Mouse (Mus musculus) adrenal gland, adult 8-10 months (tissue): ENCODE results near the gene Tcerg1l. TPM values are rescaled to one million over a fixed set of nuclear protein-coding genes. Genes with fewer than 3 reads are reported as not detected.
A peak's percentile ranks its signal among the peaks of the same experiment; 100 is the strongest.

ENCODE experiments used
- DNase-seq: peaks from one replicate; pipeline ENCODE4 v3.0.0; 2022
- total RNA-seq, 4 experiments: library from RNA; stranded (reverse); gene quantifications; 2 replicates each; pipeline ENCODE4 v1.2.4; 2022

Tcerg1l gene
- total RNA-seq, 4 experiments from 2014 or later: 0.18 to 0.22 TPM; not detected in 2

DNA sequence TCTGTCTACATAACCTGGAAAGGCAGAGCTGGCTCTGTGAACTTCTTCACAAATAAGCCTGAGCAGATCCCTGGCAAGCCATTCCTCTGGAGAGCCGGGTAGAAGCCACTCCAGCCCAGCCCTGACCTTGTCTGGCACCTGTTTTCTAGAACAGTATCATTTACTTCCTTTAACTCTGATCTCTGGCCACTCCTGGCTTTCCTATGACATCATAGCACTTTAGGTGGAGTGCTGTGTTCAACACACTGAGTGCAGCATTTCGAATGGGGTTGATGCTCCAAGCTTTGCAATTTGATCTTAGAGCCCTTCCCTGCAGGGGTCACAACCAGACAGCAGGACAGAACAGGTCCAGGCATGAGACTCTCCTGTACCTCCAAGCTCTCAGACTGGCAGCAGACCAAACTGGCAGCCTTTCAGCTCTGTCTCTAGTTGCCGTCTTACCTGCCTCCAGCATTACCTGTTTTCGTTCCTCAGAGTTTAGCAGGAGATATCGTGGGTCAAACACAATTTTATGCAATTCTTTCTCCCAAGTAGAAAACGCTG, 179.9 kb downstream of the Tcerg1l start:
- DNase-seq: no peak

DNA sequence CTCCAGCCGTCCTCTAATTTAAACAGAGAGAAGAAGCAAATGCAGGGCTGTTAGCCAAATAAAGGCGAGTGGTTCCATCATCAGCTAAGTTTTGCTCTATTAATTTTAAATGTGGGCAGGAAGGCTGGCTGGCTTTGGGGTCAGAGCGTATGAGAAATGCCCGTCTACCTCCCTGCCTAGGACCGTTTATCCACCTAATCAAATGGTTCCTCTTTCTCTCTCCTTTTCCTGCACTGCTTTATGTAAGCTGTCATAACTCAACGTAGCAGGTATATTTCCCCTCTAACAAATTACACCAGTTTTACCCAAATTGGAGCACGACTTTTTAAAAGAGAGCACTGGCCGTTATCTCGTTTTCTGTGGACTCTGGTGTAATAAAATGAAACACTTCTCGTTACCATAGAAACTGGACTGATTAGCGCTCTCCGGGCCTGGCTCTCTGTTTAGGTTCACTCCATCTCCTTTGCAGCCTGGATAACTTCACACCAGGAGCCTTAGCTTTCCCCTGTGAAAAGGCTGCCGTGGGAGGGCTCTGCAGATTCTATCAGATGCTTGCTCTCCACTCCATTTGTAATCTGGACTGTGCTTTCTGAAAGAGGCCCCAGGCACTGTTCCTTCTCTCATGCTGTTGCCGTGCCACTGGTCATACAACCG, 182.2 kb downstream of the Tcerg1l start:
- DNase-seq: peak; percentile 5

DNA sequence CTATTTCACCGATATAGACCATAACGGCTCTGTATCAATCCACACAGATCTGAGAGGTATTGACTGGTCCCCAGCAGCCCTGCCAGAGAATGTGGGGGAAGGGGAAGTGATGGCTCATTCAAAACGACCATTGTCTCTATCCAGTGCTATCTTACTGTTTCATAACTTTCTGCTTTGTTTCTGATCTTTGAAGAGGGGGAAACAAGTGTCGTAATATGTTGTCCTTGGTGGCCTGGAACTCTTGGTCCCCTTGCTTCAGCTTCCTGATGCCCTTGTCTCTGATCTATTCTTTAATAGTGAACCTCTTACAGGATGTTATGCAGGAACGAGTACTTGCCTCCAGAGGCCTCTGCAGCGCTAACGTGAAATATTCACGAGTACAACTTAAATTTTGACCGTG, 182.8 kb downstream of the Tcerg1l start:
- DNase-seq: no peak

- no peak for DNase-seq
These were observed 187.8 kb downstream of the Tcerg1l start for GRCm38 (mm10) chr7:138209769-138210168.

DNA sequence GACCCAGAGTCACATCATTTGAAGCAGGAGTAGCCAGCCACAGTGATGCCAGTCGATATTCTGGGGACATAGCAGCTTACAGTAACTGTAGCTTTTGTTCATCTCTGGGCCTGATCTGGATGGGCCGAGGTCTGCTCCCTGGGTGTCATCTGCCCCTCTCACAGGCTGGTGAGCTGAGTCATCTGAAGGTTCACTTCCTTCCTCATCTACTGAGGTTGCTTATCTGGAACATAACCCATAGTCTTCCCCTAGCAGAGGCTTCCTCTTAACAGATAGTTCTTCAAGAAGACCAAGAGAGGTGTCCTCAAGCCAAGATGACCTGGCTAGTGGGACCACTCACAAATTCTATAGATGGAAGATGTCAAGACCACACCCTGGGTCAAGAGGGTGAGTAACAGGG, 192.4 kb downstream of the Tcerg1l start:
- DNase-seq: no peak

GRCm38 (mm10) chr7:138202162-138202832, 195.2 kb downstream of the Tcerg1l start:
- no peak for DNase-seq

DNA sequence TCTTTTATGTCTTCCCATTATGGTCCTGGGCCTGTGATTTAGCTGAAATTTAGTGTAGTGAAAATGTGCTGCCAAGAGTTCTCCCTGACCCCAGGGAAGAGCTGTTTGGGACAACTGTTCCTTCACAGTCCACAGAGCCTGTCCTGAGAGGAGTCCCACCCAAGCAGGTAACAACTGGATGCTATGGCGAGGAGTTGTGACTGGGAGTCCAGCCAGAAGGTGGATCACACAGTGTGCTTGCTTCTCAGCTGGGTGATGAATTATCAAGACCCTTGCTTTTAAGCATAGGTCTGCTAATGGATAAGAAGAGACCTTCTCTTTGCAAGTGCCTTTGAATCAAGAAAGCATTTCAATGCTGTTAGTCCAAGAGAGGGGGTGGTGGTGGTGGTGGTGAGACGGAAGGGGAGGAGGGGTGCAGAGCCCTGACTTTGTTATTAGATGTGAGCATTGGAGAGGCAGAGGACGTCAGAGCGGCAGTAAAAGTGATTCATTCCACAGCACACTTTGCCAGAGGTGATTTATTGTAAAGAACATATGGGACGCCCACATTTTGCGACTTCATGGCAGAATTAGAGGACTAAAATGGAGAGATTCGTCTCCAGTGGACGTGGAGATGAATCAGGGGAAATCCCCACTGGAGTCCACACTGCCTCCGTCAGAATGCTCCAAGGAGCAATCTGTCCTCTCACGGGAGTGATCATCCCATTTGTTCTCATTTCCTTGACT, 198.0 kb downstream of the Tcerg1l start:
- DNase-seq: no peak

DNA sequence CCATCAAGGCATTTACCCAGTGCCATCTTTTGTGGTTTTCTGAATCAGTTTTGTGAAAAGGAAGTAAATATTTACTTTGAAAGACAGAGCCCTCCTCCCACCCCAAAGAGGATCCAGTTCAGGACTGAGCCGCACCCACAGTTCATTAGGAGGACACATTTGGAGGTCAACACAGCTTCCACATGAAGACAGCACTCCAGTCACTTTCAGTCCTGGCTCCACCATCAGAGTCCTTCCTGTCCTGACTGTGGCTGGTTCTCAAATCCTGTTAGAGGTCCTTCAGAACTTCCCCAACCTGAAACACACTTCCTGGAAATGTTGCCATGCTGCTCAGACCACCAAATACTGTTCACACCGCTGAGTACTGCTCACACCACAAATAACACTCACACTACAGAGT, 201.4 kb downstream of the Tcerg1l start:
- no peak for DNase-seq

- no peak for DNase-seq
These were observed 213.3 kb downstream of the Tcerg1l start for GRCm38 (mm10) chr7:138184197-138184596.

DNA sequence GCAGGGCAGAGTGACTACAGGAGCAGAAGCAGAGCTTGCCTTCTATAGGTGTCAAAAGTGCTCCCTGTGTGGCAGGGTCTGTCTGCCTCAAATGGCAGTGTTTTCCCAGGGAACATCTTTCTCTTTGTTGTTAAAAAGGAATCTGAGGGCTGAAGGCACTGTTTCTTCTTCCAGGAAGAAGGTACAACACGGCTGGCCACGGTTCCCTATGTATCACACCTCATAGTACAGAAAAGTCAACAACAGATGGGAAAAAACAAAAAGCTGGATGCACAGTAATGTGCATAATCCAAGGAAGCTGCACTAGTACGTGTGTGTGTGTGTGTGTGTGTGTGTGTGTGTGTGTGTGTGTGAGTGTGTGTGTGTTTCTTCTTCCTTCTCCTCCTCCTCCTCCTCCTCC, 215.3 kb downstream of the Tcerg1l start:
- no peak for DNase-seq

DNA sequence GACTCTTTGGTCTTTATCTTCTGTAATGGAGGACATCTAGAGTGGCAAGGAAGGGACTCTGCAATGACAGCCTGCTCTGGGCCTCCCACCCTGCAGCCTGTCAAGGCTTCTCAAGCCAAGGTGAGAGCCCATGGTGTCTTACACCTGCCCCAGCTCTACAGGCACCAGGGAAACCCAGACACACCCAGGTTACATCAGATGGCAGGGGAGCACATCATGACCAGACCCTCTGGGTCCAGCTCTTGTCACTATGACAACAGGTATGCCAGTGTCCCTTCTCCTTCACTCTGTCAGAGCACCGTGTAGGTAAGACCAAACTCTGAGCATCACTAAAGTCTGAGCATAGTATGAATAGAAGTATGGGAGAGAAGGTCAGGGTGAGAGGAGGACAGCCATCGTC, 218.9 kb downstream of the Tcerg1l start:
- DNase-seq: no peak

DNA sequence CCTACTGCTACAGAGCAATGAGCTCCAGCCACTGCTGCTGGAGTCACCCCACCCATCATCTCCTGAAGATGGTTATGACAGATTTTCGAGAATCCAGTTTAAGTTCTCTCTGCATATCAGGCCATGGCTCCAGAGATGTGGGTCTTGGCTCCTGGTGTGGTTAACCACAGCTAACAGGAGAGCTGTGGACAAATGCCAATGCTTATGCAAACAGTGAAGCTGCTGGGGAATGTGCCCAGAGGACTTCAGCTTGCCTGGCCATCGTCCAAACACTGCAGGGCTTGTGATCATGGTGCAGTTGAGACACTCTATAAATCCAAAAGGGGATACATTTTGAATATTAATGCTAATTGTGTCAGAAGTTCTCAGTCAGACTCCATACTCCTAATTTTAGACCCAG, 221.5 kb downstream of the Tcerg1l start:
- peak; percentile 19 for DNase-seq

GRCm38 (mm10) chr7:138170389-138170788, 227.1 kb downstream of the Tcerg1l start:
- DNase-seq: no peak
